Mouse (Mus musculus) bone marrow, adult 2 months (tissue): ENCODE measurements around the gene Baz2b. TPM values are rescaled to one million over a fixed set of nuclear protein-coding genes. Genes with fewer than 3 reads are reported as not detected.

Experiments
- H3K27ac ChIP-seq: fragments of 200-500 bp; 2 replicates; pipeline ENCODE4 v1.5.1; 2012; ENCODE audit warnings: low read depth, mild to moderate bottlenecking, control low read depth, inconsistent platforms, low read length; ENCODE audit not compliant: control insufficient read depth, poor library complexity, insufficient read depth
- H3K4me1 ChIP-seq: fragments of 200-500 bp; 2 replicates; pipeline ENCODE4 v1.6.1; 2011; ENCODE audit warnings: low read length; ENCODE audit not compliant: control insufficient read depth, insufficient read depth
- H3K4me3 ChIP-seq: fragments of 200-500 bp; replicated peaks from 2 replicates; pipeline ENCODE3; 2011; ENCODE audit warnings: mild to moderate bottlenecking, low read depth, low read length, control low read depth; ENCODE audit not compliant: control insufficient read depth
- CTCF ChIP-seq: fragments of 200-500 bp; IDR thresholded peaks from 2 replicates; pipeline ENCODE4 v1.5.1; 2011; ENCODE audit warnings: low read length, control low read depth; ENCODE audit not compliant: control insufficient read depth, insufficient read depth
- POLR2A ChIP-seq: fragments of 200-500 bp; IDR thresholded peaks from 2 replicates; pipeline ENCODE4 v1.6.1; 2011; ENCODE audit warnings: low read depth, mild to moderate bottlenecking, control low read depth, low read length, borderline replicate concordance; ENCODE audit not compliant: control insufficient read depth
- WGBS: fragments of 180-500 bp; shearing (Covaris S2); methylation state at CpG from one replicate; pipeline ENCODE4 v1.1.7; 2018; 5-methylcytosine and 5-hydroxymethylcytosine counted together
- polyA plus RNA-seq: library from polyadenylated mRNA; stranded (reverse); fragments of >200 nt; gene quantifications from 2 replicates; pipeline ENCODE4 v1.2.4, GENCODE M21; 2011; ENCODE audit warnings: low replicate concordance; ENCODE audit not compliant: missing spikeins, insufficient read depth, insufficient read length

Baz2b gene
- polyA plus RNA-seq, 1 experiment = 77.9 TPM

DNA sequence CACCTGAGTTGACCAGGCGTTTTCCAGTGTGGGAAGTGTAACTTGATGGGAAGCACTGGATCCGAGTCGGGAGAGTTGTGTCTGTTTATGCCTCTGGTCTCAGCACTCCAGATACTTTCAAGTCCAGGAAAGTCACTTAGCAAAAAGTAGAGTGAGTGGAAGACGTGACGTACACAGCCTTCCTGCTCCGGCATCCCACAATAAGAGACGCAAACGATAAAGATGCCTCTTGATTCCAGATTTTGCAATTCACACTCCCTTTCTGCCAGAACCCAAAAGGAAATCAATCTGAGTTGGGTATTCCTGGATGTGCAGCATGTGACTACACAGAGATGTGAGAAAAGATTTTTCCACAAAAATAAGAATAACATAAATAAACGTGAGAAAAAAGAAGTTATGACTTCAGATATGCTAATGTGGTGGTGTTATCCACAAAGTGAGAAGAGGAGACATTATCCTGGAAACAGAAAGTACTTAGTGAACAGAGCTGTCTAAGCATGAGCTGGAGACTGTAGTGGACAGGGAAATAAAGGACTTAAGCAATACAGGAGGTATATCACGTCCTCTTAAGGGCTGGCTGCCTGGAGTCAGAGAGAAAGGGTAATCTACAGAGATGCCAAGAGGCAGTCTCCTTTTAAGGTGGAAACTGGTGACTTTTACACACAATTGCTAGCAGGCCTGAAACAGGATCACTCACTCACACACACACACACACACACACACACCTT, 154.7 kb downstream of the Baz2b start:
- Histone ChIP-seq H3K4me3 (no peak overlapping the region), H3K4me1 (peaks cover 2% of the 10 kb centered on the region), H3K27ac (no peak overlapping the region)
- WGBS = 80% methylated on average over 10 of the region's 10 CpGs
- TF ChIP-seq POLR2A (no peak), CTCF (no peak)

DNA sequence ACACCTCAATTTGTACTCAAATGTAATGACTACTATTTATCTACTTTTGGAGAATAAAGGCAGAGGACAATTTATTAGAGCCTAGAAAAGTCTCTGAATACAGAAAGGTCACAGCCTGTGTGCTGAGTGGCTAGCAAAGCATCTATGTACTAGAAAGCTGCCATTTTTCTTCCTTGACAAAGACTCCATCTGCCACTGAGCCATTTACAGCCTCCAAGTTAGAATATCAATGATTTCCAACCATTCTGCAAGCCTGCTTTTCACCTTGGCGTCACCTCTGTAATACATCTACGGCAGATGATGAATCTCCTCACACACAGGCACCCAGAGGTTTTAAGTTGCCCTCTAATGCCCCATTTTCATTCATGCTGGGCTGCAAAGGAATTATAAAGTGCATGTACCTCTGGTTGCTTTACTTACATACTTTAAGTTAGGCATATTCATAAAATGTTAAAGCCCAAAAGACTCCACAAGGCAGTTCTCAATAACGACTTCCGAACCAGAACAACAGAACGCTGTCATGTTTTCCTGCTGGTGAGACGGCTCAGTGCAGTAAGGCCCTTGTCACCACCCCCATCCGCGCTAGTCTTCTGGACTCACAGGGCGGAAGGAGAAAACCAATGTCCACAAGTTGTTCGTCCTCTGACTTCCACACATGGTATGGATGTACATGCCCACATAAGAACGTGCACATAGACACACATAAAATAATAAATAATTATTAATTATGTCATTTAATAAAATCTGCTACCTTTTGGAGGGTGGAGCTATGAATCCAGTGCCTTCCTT, 156.2 kb downstream of the Baz2b start:
- no peak overlapping the region for H3K4me3 ChIP-seq
- no peak overlapping the region for H3K27ac ChIP-seq
- WGBS = 88% methylated on average over 11 of the region's 11 CpGs
- TF ChIP-seq CTCF (no peak), POLR2A (no peak)
- peaks cover 5% of the 10 kb centered on the region for H3K4me1 ChIP-seq

DNA sequence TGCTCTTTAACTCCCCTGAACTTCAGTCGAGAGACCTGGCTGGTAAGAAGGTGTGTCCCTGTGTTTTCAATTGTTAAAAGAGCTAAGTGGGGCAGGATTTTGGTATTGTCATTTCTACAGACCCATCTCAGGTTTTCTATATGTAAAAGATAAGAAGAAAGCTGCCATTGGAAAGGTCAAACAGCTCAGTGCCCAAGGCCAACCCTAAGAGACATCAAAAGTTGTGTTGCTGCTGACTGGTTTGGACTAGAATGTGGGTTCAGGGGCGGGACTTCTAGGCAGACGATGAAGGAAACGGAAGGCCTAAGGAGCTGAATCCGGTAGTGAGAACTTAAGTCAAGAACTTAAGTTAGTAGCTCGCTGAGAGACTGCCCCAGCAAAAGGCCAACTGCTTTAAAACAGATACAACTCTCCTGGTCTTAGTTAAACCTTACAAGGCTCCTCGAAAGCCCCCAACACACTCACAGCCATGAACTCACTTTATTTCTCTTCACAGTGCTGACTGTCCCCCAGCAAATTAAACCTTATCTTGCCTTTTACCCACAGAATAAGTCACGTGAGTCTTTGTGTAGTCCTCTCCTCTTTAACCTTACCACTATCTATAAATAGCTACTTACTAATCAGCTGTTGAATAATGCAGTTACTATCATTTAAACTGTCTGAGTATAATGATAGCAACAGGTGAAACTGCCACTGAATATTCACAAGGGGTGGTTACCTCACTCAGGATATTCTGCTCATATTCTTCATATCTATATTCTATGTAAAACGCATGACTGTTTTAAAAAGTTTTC, 158.8 kb downstream of the Baz2b start:
- H3K4me1 ChIP-seq = peaks cover 7% of the 10 kb centered on the region
- TF ChIP-seq CTCF (no peak), POLR2A (no peak)
- no peak overlapping the region for H3K4me3 ChIP-seq
- no peak overlapping the region for H3K27ac ChIP-seq
- WGBS = 57% methylated on average over 9 of the region's 9 CpGs

DNA sequence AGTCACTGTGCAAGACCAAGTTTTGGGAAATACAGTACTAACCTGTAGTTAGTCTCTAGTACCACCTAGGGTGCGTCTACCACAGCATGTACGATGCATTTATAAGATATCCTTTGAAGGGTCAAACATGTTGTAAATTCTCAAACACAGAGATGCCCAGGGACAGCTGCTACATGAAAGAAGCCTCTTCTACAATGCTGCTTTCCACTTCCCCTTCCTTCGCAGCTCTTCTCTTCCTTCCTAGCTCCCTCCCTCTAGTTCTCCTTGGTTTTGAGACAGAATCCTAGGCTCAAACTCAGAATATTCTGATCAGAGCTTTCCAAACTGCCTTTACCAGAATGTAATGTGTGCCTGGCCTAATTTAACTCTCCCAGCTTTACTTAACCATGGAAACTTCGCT, 159.8 kb downstream of the Baz2b start:
- no peak for TF ChIP-seq CTCF
- TF ChIP-seq POLR2A = no peak
- no peak overlapping the region for H3K4me3 ChIP-seq
- 47% methylated on average over 4 of the region's 4 CpGs for WGBS
- H3K27ac ChIP-seq = no peak overlapping the region
- H3K4me1 ChIP-seq = peaks cover 7% of the 10 kb centered on the region

DNA sequence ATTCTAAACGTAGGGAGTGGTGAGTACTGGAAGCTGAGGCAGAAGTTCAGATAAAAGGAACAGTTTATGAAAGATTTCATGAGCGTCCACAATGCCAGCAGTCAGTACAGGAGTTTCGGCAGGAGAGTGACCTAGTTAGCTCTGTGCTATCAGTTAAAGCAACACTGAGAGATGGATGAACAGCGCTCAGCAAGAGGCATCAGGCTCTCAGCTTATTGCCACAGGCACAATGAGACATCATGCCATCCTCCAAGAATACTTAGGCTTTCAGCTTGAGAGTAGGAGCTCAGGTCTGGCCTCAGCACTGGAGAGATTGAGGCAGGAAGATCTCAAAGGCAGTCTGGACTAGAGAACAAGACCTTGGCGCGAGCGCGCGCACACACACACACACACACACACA, 160.3 kb downstream of the Baz2b start:
- Histone ChIP-seq H3K27ac (no peak overlapping the region), H3K4me1 (peaks cover 7% of the 10 kb centered on the region), H3K4me3 (no peak overlapping the region)
- 88% methylated on average over 9 of the region's 9 CpGs for WGBS
- TF ChIP-seq CTCF (no peak), POLR2A (no peak)

- TF ChIP-seq POLR2A (no peak), CTCF (no peak)
- H3K4me1 ChIP-seq = peaks cover 5% of the 10 kb centered on the region; the same call in 1 of the 2 replicates
- H3K27ac ChIP-seq = peak overlapping the region; percentile 55; the same call in 1 of the 2 replicates
- WGBS = 13% methylated on average over 1 of the region's 1 CpGs
- no peak overlapping the region for H3K4me3 ChIP-seq
Observed at GRCm38 (mm10) chr2:60045995-60046394, 163.6 kb downstream of the Baz2b start.

DNA sequence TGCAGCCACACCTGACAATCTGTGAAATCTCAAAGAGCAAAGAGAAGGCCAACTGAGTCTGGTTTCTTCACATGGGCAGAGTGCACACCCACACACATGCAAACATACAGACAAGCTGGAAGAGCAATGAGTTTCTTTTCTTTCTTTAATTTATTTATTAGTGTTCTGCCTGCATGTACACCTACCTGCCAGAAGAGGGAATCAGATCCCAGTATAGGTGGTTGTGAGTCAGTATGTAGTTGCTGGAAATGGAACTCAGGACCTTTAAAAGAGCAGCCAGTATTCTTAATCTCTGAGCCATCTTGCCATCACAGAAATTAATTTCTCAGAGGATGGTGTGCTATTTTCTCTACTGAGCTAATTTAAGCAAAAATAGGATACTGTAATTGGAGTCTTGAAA, 164.7 kb downstream of the Baz2b start:
- H3K4me3 ChIP-seq = no peak overlapping the region
- TF ChIP-seq POLR2A = no peak
- TF ChIP-seq CTCF = no peak

DNA sequence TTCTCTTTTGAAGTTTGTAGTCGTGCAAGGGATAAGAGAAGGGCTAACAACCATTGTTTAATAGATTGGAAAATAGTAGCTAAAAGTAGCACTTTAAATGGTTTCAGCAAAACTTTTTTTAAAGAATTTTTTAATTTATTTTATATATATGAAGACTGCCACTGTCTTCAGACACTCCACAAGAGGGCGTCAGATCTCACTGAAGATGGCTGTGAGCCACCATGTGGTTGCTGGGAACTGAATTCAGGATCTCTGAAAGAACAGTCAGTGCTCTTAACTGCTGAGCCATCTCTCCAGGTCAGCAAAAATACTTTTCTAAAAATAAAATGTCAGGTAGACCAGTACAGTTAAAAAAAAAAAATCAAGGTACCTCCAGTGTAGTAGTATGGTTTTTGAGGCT, 165.1 kb downstream of the Baz2b start:
- 78% methylated on average over 2 of the region's 2 CpGs for WGBS
- H3K4me1 ChIP-seq = peaks cover 5% of the 10 kb centered on the region; the same call in 1 of the 2 replicates
- TF ChIP-seq CTCF (no peak), POLR2A (no peak)
- no peak overlapping the region for H3K27ac ChIP-seq
- no peak overlapping the region for H3K4me3 ChIP-seq

More for the DNA sequence above, 164.7 kb downstream of the Baz2b start:
- Histone ChIP-seq H3K27ac (no peak overlapping the region), H3K4me1 (peaks cover 5% of the 10 kb centered on the region; the same call in 1 of the 2 replicates)
